Mouse (Mus musculus) heart, postnatal 0 days (tissue): ENCODE results near the gene Vwa5a. TPM values are rescaled to one million over a fixed set of nuclear protein-coding genes. Genes with fewer than 3 reads are reported as not detected.

Source experiments
- ATAC-seq: fragments of 200-750 bp; cut with Nextera tagmentation; 2 replicates; pipeline ENCODE4 v1.8.0; 2017; ENCODE audit warnings: low read depth, moderate number of reproducible peaks, moderate library complexity; ENCODE audit not compliant: insufficient read depth
- DNase-seq: peaks from one replicate; pipeline ENCODE4 v3.0.0-alpha.2; 2016; ENCODE audit warnings: low spot score
- H3K27ac ChIP-seq: fragments of 300-500 bp; sonication (generic); 2 replicates; pipeline ENCODE4 v1.5.1; 2014; ENCODE audit warnings: low read depth, mild to moderate bottlenecking
- H3K27me3 ChIP-seq: fragments of 300-500 bp; sonication (generic); 2 replicates; pipeline ENCODE4 v1.6.1; 2014; ENCODE audit warnings: low read length, mixed read lengths; ENCODE audit not compliant: control insufficient read depth, insufficient read depth
- H3K36me3 ChIP-seq: fragments of 300-500 bp; sonication (generic); replicated peaks from 2 replicates; pipeline ENCODE4 v1.6.1; 2014; ENCODE audit warnings: low read length, mixed read lengths; ENCODE audit not compliant: control insufficient read depth, insufficient read depth
- H3K4me1 ChIP-seq: fragments of 300-500 bp; sonication (generic); 2 replicates; pipeline ENCODE4 v1.6.1; 2014; ENCODE audit warnings: antibody characterized with exemption; ENCODE audit not compliant: control insufficient read depth, insufficient read depth
- H3K4me2 ChIP-seq: fragments of 300-500 bp; sonication (generic); 2 replicates; pipeline ENCODE4 v1.6.1; 2014; ENCODE audit warnings: low read depth, mild to moderate bottlenecking, low read length, moderate library complexity
- H3K4me3 ChIP-seq: fragments of 300-500 bp; sonication (generic); 2 replicates; pipeline ENCODE4 v1.5.1; 2014; ENCODE audit warnings: low read depth, low read length
- H3K9ac ChIP-seq: fragments of 300-500 bp; sonication (generic); replicated peaks from 2 replicates; pipeline ENCODE4 v1.6.1; 2014; ENCODE audit warnings: low read depth, low read length, mixed read lengths
- H3K9me3 ChIP-seq: fragments of 300-500 bp; sonication (generic); replicated peaks from 2 replicates; pipeline ENCODE4 v1.6.1; 2016; ENCODE audit warnings: low read length; ENCODE audit not compliant: control insufficient read depth
- CTCF ChIP-seq: IDR thresholded peaks from 2 replicates; pipeline ENCODE4 v1.5.1; 2016; ENCODE audit warnings: antibody characterized with exemption, control low read depth, low read depth
- EP300 ChIP-seq: IDR thresholded peaks from 2 replicates; pipeline ENCODE4 v1.6.1; 2016; ENCODE audit warnings: antibody characterized with exemption, low read depth
- WGBS: fragments of 180-500 bp; shearing (Covaris S2); extraction: QIAGEN DNeasy Blood & Tissue Kit; methylation state at CpG from one replicate; pipeline ENCODE4 v1.1.7; 2014; 5-methylcytosine and 5-hydroxymethylcytosine counted together
- polyA plus RNA-seq: library from polyadenylated mRNA; unstranded; fragments of >200 nt; fragmentation: Nextera tagmentation; extraction: Ambion mirVana; gene quantifications from 2 replicates; pipeline ENCODE4 v1.2.1, GENCODE M21; 2015
- total RNA-seq: library from RNA; depleted of rRNA; stranded (reverse); fragments of >200 nt; gene quantifications from 2 replicates; pipeline ENCODE4 v1.2.3, GENCODE M21; 2014; ENCODE audit warnings: low replicate concordance; rRNA removed

Vwa5a gene
- total and polyA plus RNA-seq, 2 experiments from 2014 or later = 17.1 to 43.1 TPM

- WGBS = 68% methylated on average over 1 of the region's 1 CpGs
- DNase-seq = no peak
- Histone ChIP-seq H3K9me3 (no peaks in the 10 kb centered on the region), H3K27me3 (no peaks in the 10 kb centered on the region), H3K4me1 (no peaks in the 10 kb centered on the region), H3K4me2 (no peak overlapping the region), H3K4me3 (no peak overlapping the region), H3K36me3 (peaks cover 32% of the 10 kb centered on the region), H3K9ac (no peak overlapping the region), H3K27ac (no peak overlapping the region)
- no peak for ATAC-seq
- TF ChIP-seq EP300 = no peak
- no peak for TF ChIP-seq CTCF
Measured at GRCm38 (mm10) chr9:38741408-38741807, 23.3 kb downstream of the Vwa5a start.

DNA sequence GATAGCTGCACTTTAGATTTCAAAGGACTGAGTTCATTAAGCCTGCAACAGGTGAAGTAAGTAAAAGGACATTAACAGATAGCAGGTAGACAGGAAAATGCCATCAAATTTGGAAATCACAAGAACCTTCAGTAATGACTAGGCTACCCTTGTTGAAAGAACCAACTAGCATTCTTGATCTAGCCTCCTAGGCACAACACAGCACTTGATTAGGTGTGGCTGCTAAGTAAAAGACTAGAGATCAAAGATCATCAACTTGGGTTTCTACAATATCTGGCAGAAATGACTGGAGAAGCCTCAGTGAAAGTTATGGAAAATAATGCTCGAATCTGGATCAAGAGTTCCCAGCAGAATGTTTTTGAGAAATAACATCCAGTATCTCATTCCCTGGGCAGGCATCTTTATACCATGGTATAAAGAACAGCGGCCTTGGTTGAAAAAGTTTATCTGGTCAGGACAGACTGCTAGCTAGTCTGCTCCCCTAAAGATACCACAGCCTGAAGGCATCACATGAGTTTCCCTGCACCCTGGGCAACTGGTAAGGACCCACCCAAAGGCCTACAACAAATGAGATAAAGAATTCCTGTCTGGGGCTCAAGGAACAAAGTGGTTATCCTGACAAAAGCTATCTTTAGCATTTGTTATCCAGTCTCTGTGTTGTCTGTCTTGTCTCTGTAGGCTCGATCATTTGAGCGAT is 26.7 kb downstream of the Vwa5a start:
- Histone ChIP-seq H3K4me3 (no peak overlapping the region), H3K4me1 (no peaks in the 10 kb centered on the region), H3K27me3 (no peaks in the 10 kb centered on the region), H3K9me3 (no peaks in the 10 kb centered on the region), H3K4me2 (no peak overlapping the region), H3K36me3 (peaks cover 14% of the 10 kb centered on the region), H3K27ac (no peak overlapping the region), H3K9ac (no peak overlapping the region)
- no peak for ATAC-seq
- DNase-seq = no peak
- WGBS = 67% methylated on average over 4 of the region's 4 CpGs
- TF ChIP-seq EP300 (no peak), CTCF (no peak)

- DNase-seq = no peak
- no peak within 1 kb of the TSS for H3K9ac ChIP-seq
- no peak within 1 kb of the TSS for H3K4me3 ChIP-seq
- H3K4me2 ChIP-seq = no peak within 1 kb of the TSS
- 69% methylated on average over 1 of the region's 1 CpGs for WGBS
- no peaks in the 10 kb centered on the region for H3K4me1 ChIP-seq
- H3K27ac ChIP-seq = no peak within 1 kb of the TSS
- H3K36me3 ChIP-seq = no peaks in the 10 kb centered on the region
- no peak for ATAC-seq
- no peak for TF ChIP-seq CTCF
- TF ChIP-seq EP300 = no peak
- H3K27me3 ChIP-seq = no peaks in the 10 kb centered on the region
- H3K9me3 ChIP-seq = no peaks in the 10 kb centered on the region
Measured at GRCm38 (mm10) chr9:38751999-38752398, 33.9 kb downstream of the Vwa5a start, which contains the start of gene Olfr920. Gene Olfr920, plus strand, starts transcription at chr9:38752299.

- ATAC-seq (no peak), DNase-seq (no peak)
- TF ChIP-seq EP300 = no peak
- TF ChIP-seq CTCF = no peak
- Histone ChIP-seq H3K27me3 (no peaks in the 10 kb centered on the region), H3K27ac (no peak within 1 kb of the TSS), H3K4me3 (no peak within 1 kb of the TSS), H3K9ac (no peak within 1 kb of the TSS), H3K9me3 (no peaks in the 10 kb centered on the region), H3K4me2 (no peak within 1 kb of the TSS), H3K4me1 (no peaks in the 10 kb centered on the region), H3K36me3 (no peaks in the 10 kb centered on the region)
Measured at GRCm38 (mm10) chr9:38772768-38773167, 54.7 kb downstream of the Vwa5a start, which contains the start of gene Olfr921. Gene Olfr921, plus strand, starts transcription at chr9:38773068.

- no peak overlapping the region for H3K9ac ChIP-seq
- no peak for TF ChIP-seq CTCF
- no peak for TF ChIP-seq EP300
- no peak overlapping the region for H3K4me2 ChIP-seq
- H3K9me3 ChIP-seq = no peaks in the 10 kb centered on the region
- no peaks in the 10 kb centered on the region for H3K36me3 ChIP-seq
- H3K4me1 ChIP-seq = no peaks in the 10 kb centered on the region
- H3K27me3 ChIP-seq = no peaks in the 10 kb centered on the region
- DNase-seq (no peak), ATAC-seq (no peak)
- 65% methylated on average over 2 of the region's 2 CpGs for WGBS
- H3K4me3 ChIP-seq = no peak overlapping the region
- H3K27ac ChIP-seq = no peak overlapping the region
Measured at GRCm38 (mm10) chr9:38792689-38793088, 74.6 kb downstream of the Vwa5a start.

Other genes starting within 250 kb of the Vwa5a start
- not detected in 2 replicates for gene Olfr905, start 247.2 kb upstream of the Vwa5a start, total RNA-seq
- not detected in 2 replicates for gene Olfr905, start 247.2 kb upstream of the Vwa5a start, polyA plus RNA-seq
- gene Olfr906, start 231.2 kb upstream of the Vwa5a start, total RNA-seq = not detected in 2 replicates
- not detected in 2 replicates for gene Olfr906, start 231.2 kb upstream of the Vwa5a start, polyA plus RNA-seq
- not detected in 2 replicates for gene Olfr907, start 222.5 kb upstream of the Vwa5a start, total RNA-seq
- gene Olfr907, start 222.5 kb upstream of the Vwa5a start, polyA plus RNA-seq = not detected in 2 replicates
- not detected in 2 replicates for gene Olfr911-ps1, start 196.7 kb upstream of the Vwa5a start, total RNA-seq
- not detected in 2 replicates for gene Olfr911-ps1, start 196.7 kb upstream of the Vwa5a start, polyA plus RNA-seq
- gene Olfr910, start 180.4 kb upstream of the Vwa5a start, total RNA-seq = not detected in 2 replicates
- gene Olfr910, start 180.4 kb upstream of the Vwa5a start, polyA plus RNA-seq = not detected in 2 replicates
- gene Olfr912, start 138.1 kb upstream of the Vwa5a start, total RNA-seq = not detected in 2 replicates
- not detected in 2 replicates for gene Olfr912, start 138.1 kb upstream of the Vwa5a start, polyA plus RNA-seq
- not detected in 2 replicates for gene Olfr913, start 125.5 kb upstream of the Vwa5a start, total RNA-seq
- gene Olfr913, start 125.5 kb upstream of the Vwa5a start, polyA plus RNA-seq = not detected in 2 replicates
- gene Olfr914, start 113.2 kb upstream of the Vwa5a start, total RNA-seq = not detected in 2 replicates
- not detected in 2 replicates for gene Olfr914, start 113.2 kb upstream of the Vwa5a start, polyA plus RNA-seq
- not detected in 2 replicates for gene Olfr916, start 58.4 kb upstream of the Vwa5a start, total RNA-seq
- not detected in 2 replicates for gene Olfr916, start 58.4 kb upstream of the Vwa5a start, polyA plus RNA-seq
- gene Olfr917, start 52.4 kb upstream of the Vwa5a start, total RNA-seq = not detected in 2 replicates
- gene Olfr917, start 52.4 kb upstream of the Vwa5a start, polyA plus RNA-seq = not detected in 2 replicates
- not detected in 2 replicates for gene Olfr918, start 43.7 kb upstream of the Vwa5a start, total RNA-seq
- not detected in 2 replicates for gene Olfr918, start 43.7 kb upstream of the Vwa5a start, polyA plus RNA-seq
- gene Olfr919, start 14.6 kb upstream of the Vwa5a start, total RNA-seq = not detected in 2 replicates
- not detected in 2 replicates for gene Olfr919, start 14.6 kb upstream of the Vwa5a start, polyA plus RNA-seq
- 0.19 and 0.80 TPM in 2 replicates for gene Olfr920, start 34.0 kb downstream of the Vwa5a start, total RNA-seq
- gene Olfr920, start 34.0 kb downstream of the Vwa5a start, polyA plus RNA-seq = 0.03 and 0.04 TPM in 2 replicates
- gene Olfr921, start 54.8 kb downstream of the Vwa5a start, total RNA-seq = not detected in 2 replicates
- gene Olfr921, start 54.8 kb downstream of the Vwa5a start, polyA plus RNA-seq = not detected in 2 replicates
- gene Olfr922, start 96.3 kb downstream of the Vwa5a start, total RNA-seq = not detected in 2 replicates
- not detected in 2 replicates for gene Olfr922, start 96.3 kb downstream of the Vwa5a start, polyA plus RNA-seq
- gene Olfr923, start 108.3 kb downstream of the Vwa5a start, total RNA-seq = not detected in 2 replicates
- not detected in 2 replicates for gene Olfr923, start 108.3 kb downstream of the Vwa5a start, polyA plus RNA-seq
- not detected in 2 replicates for gene Olfr924, start 126.2 kb downstream of the Vwa5a start, total RNA-seq
- not detected in 2 replicates for gene Olfr924, start 126.2 kb downstream of the Vwa5a start, polyA plus RNA-seq
- gene Olfr26, start 136.8 kb downstream of the Vwa5a start, total RNA-seq = not detected in 2 replicates
- not detected in 2 replicates for gene Olfr26, start 136.8 kb downstream of the Vwa5a start, polyA plus RNA-seq
- not detected in 2 replicates for gene Olfr926, start 158.9 kb downstream of the Vwa5a start, total RNA-seq
- gene Olfr926, start 158.9 kb downstream of the Vwa5a start, polyA plus RNA-seq = not detected in 2 replicates
- not detected in 2 replicates for gene Olfr930, start 211.5 kb downstream of the Vwa5a start, total RNA-seq
- not detected in 2 replicates for gene Olfr930, start 211.5 kb downstream of the Vwa5a start, polyA plus RNA-seq